Mouse (Mus musculus): ENCODE results near the gene Pnma1. TPM values are rescaled to one million over a fixed set of nuclear protein-coding genes. Genes with fewer than 3 reads are reported as not detected.

Pnma1 gene
- polyA plus RNA-seq, 1 experiment from 2014 or later = 0.71 TPM

DNA sequence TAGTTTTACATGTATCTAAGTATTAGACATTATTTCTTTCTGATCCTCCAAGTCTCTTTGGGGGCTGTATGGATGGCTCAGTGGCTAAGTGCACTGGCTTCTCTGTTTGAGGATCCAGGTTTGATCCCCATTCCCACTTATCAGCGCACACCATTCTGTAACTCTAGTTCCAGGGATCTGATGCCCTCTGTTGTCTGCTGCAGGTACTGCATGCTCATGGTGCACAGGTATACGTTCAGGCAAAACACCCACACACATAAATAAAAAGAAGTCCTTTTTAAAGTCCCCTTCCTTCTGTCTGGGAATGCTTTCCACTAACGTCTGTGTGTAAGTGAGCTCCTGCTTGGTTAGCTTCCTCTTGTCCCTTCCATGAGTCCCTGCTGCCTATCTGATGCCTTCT lies 16.0 kb downstream of the Pnma1 start:
- no peak for ATAC-seq (ENCODE audit: insufficient read depth, low FRiP score)
- Histone ChIP-seq H3K27ac (ENCODE audit: low read length) (no peak overlapping the region), H3K4me3 (replicated peaks; ENCODE audit: low read length) (no peak overlapping the region), H3K36me3 (ENCODE audit: control insufficient read depth, insufficient read depth, low read length) (no peaks in the 10 kb centered on the region), H3K4me2 (ENCODE audit: low read depth, low read length) (no peak overlapping the region), H3K4me1 (ENCODE audit: control insufficient read depth, insufficient read depth, low read length) (no peaks in the 10 kb centered on the region), H3K9me3 (replicated peaks; ENCODE audit: control insufficient read depth, low read length) (no peaks in the 10 kb centered on the region), H3K27me3 (ENCODE audit: control insufficient read depth, insufficient read depth, low read length) (no peaks in the 10 kb centered on the region), H3K9ac (ENCODE audit: low read length) (no peak overlapping the region)
- 55% methylated on average over 3 of the region's 3 CpGs for WGBS

DNA sequence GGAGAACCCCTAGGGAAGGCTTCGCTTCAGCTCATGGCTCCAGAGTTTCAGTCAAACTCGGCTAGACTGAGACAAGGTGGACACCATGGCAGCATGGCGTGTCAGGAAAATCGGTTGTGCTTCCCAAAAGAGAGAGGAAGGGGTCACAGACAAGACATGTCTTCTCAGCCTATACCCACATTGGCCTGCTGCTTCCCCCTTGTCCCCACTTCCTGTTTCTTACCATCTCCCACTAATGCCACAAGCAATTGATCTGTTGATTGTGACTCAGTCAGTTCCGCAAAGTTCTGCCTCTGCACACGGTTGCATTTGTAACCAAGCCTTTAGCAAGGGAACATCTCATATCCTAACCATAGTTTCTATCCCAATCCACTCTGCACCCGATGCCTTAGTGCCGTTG lies 18.4 kb downstream of the Pnma1 start:
- WGBS = 87% methylated on average over 8 of the region's 8 CpGs
- Histone ChIP-seq H3K27ac (ENCODE audit: low read length) (no peak overlapping the region), H3K4me1 (ENCODE audit: control insufficient read depth, insufficient read depth, low read length) (no peaks in the 10 kb centered on the region), H3K4me3 (replicated peaks; ENCODE audit: low read length) (no peak overlapping the region), H3K9ac (ENCODE audit: low read length) (no peak overlapping the region), H3K9me3 (replicated peaks; ENCODE audit: control insufficient read depth, low read length) (no peaks in the 10 kb centered on the region), H3K27me3 (ENCODE audit: control insufficient read depth, insufficient read depth, low read length) (no peaks in the 10 kb centered on the region), H3K4me2 (ENCODE audit: low read depth, low read length) (no peak overlapping the region), H3K36me3 (ENCODE audit: control insufficient read depth, insufficient read depth, low read length) (no peaks in the 10 kb centered on the region)
- ATAC-seq (ENCODE audit: insufficient read depth, low FRiP score) = no peak

DNA sequence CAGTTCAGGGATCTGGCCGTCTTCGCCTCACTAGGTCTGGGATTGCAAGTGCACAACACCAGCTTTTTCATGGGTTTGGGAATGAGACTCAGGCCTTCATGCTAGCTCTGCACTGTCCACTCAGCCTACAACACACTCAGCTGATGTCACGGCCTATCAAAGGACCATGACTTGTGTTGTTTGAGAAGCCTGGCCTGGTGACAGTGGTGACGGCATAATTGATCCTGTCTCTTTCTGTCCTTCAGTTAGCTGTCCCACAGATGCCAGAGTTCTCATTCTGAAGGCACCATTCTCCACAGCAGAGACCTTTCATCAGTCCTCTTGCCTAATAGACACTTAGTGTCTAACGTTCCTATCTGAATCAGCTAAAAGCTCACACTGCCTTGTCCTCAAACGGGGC lies 19.7 kb downstream of the Pnma1 start:
- ATAC-seq (ENCODE audit: insufficient read depth, low FRiP score) = no peak
- Histone ChIP-seq H3K27me3 (ENCODE audit: control insufficient read depth, insufficient read depth, low read length) (no peaks in the 10 kb centered on the region), H3K9me3 (replicated peaks; ENCODE audit: control insufficient read depth, low read length) (no peaks in the 10 kb centered on the region), H3K9ac (ENCODE audit: low read length) (no peak overlapping the region), H3K4me2 (ENCODE audit: low read depth, low read length) (no peak overlapping the region), H3K4me3 (replicated peaks; ENCODE audit: low read length) (no peak overlapping the region), H3K4me1 (ENCODE audit: control insufficient read depth, insufficient read depth, low read length) (no peaks in the 10 kb centered on the region), H3K27ac (ENCODE audit: low read length) (no peak overlapping the region), H3K36me3 (ENCODE audit: control insufficient read depth, insufficient read depth, low read length) (no peaks in the 10 kb centered on the region)
- WGBS = 89% methylated on average over 6 of the region's 6 CpGs

DNA sequence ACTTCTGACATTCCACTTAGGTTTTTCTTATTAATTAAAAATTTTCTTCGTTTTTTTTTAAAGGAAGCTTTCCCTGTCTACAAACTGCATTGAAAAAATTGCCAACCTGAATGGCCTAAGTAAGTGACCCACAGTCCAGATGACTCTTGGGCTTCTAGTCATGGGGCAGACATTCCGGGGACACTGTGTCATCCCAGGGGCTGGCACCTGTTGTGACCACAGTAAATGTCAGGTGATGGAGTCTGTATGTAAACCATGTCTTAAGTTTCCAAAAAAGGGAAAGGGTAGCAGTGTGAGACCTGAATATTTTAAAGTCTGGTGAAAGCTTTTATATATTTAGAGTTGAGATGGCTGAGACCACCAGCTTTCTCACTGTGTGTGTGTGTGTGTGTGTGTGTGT lies 21.4 kb downstream of the Pnma1 start:
- H3K9me3 ChIP-seq (replicated peaks; ENCODE audit: control insufficient read depth, low read length) = no peaks in the 10 kb centered on the region
- H3K9ac ChIP-seq (ENCODE audit: low read length) = no peak overlapping the region
- ATAC-seq (ENCODE audit: insufficient read depth, low FRiP score) = no peak
- 80% methylated on average over 2 of the region's 2 CpGs for WGBS
- H3K4me2 ChIP-seq (ENCODE audit: low read depth, low read length) = no peak overlapping the region
- H3K4me1 ChIP-seq (ENCODE audit: control insufficient read depth, insufficient read depth, low read length) = no peaks in the 10 kb centered on the region
- no peaks in the 10 kb centered on the region for H3K36me3 ChIP-seq (ENCODE audit: control insufficient read depth, insufficient read depth, low read length)
- H3K4me3 ChIP-seq (replicated peaks; ENCODE audit: low read length) = no peak overlapping the region
- H3K27ac ChIP-seq (ENCODE audit: low read length) = no peak overlapping the region
- H3K27me3 ChIP-seq (ENCODE audit: control insufficient read depth, insufficient read depth, low read length) = no peaks in the 10 kb centered on the region

DNA sequence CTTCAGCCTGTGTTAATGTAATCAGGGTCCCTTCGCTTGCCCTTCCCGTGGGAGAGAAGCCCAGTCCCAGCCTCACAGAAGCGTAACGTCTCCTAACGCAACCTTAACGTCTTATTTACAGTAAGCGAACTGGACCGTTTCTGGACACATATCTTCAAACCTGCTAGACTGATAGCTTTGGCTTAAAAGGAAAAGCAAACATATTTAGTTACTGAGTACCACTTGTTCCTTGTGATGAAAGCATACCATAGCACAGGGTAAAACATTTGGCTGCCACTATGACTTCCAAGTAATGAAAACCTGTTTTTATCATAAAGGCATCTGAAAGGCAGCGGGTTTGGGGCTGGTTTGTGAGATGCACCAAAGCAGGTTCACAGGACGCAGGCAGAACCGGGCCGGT lies 22.4 kb downstream of the Pnma1 start:
- Histone ChIP-seq H3K4me3 (replicated peaks; ENCODE audit: low read length) (no peak overlapping the region), H3K4me1 (ENCODE audit: control insufficient read depth, insufficient read depth, low read length) (no peaks in the 10 kb centered on the region), H3K9ac (ENCODE audit: low read length) (no peak overlapping the region), H3K9me3 (replicated peaks; ENCODE audit: control insufficient read depth, low read length) (no peaks in the 10 kb centered on the region), H3K27me3 (ENCODE audit: control insufficient read depth, insufficient read depth, low read length) (no peaks in the 10 kb centered on the region), H3K4me2 (ENCODE audit: low read depth, low read length) (no peak overlapping the region), H3K36me3 (ENCODE audit: control insufficient read depth, insufficient read depth, low read length) (no peaks in the 10 kb centered on the region), H3K27ac (ENCODE audit: low read length) (no peak overlapping the region)
- no peak for ATAC-seq (ENCODE audit: insufficient read depth, low FRiP score)
- 62% methylated on average over 12 of the region's 12 CpGs for WGBS

DNA sequence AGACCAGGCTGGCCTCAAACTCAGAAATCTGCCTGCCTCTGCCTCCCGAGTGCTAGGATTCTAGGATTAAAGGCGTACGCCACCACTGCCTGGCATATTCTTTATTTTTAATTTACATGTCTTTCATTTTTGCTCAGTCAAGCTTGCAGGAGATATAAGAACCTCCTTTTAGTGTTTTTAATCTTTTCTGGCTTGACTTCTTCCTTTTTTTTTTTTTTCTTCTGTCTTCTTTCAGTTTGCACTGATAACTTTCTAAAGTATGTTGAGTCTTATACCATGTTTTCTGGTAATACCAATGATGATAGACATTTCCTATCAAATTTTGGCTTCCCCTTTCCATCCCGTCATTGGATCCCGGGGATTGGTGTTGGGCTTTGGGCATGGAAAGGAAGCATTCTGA lies 28.7 kb downstream of the Pnma1 start:
- Histone ChIP-seq H3K27me3 (ENCODE audit: control insufficient read depth, insufficient read depth, low read length) (no peaks in the 10 kb centered on the region), H3K4me1 (ENCODE audit: control insufficient read depth, insufficient read depth, low read length) (peaks cover 5% of the 10 kb centered on the region; the same call in 1 of the 2 replicates), H3K36me3 (ENCODE audit: control insufficient read depth, insufficient read depth, low read length) (no peaks in the 10 kb centered on the region), H3K27ac (ENCODE audit: low read length) (no peak overlapping the region), H3K4me2 (ENCODE audit: low read depth, low read length) (no peak overlapping the region), H3K4me3 (replicated peaks; ENCODE audit: low read length) (no peak overlapping the region), H3K9me3 (replicated peaks; ENCODE audit: control insufficient read depth, low read length) (no peaks in the 10 kb centered on the region), H3K9ac (ENCODE audit: low read length) (no peak overlapping the region)
- ATAC-seq (ENCODE audit: insufficient read depth, low FRiP score) = no peak
- 97% methylated on average over 5 of the region's 5 CpGs for WGBS

DNA sequence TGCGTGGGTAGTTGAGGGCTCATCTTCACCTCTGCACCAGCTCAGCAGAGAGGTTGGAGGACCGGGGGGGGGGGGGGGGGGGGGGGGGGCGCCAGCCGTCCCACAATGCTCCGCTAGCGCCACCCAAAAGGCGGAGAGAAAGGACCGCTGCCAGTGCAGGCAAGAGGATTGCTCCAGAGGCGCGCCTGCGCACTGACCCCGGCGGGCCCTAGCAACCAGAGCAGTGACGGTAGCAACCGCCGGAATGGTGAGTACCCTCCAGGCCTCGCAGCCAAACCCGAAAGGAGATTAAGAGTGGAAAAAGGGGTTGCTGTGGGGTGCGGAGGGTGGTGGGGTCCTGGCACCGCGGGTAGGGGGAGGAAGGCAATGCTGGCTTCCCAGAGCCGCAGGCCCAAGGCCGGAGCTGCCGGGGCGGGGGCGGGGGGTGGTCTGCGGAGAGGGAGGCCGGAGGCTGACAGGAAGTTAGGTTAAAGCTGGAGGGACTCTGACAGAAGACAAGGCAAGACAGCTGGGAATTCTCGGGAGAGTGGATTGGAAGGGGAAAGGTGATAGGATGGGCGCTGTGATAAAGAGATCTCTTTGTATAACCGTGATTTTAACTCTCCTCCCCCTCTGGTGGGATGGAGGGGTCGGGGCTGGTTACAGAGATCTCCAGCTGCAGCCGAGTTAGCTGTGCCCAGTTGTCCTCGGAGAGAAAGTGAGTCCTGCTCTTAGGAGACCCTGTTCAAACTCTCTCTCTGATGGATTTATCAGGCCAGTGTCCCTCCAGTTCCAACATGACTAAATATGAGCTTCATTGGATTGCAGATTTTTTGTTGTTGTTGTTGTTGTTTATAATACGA lies 33.9 kb downstream of the Pnma1 start, which contains the start of gene Dnal1:
Gene Dnal1, plus strand, starts transcription at position 214 of the 842 bp plus-strand sequence.
- peak; percentile 97 for ATAC-seq (ENCODE audit: insufficient read depth, low FRiP score)
- WGBS = 2% methylated on average over 34 of the region's 35 CpGs

DNA sequence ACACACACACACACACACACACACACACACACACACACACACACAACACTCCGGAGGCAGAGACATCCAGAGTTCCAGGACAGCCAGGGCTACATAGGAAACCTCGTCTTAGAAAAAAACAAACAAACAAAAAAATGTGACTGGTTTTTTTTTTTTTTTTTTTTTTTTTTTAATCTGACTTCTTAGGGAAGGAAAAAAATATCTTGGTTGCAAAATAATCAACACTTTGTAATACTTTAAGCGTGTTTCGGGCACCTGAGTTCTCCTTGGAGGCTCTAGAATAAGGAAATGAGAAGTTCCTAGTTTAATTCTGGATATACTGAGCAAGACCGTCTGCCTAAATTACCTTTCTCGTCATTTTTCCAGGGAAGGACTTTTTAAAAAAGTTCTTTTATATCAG lies 34.6 kb downstream of the Pnma1 start:
- peaks cover 5% of the 10 kb centered on the region; the same call in 1 of the 2 replicates for H3K4me1 ChIP-seq (ENCODE audit: control insufficient read depth, insufficient read depth, low read length)
- H3K4me2 ChIP-seq (ENCODE audit: low read depth, low read length) = peak overlapping the region; percentile 69
- peak overlapping the region; percentile 82 for H3K4me3 ChIP-seq (replicated peaks; ENCODE audit: low read length)
- no peaks in the 10 kb centered on the region for H3K9me3 ChIP-seq (replicated peaks; ENCODE audit: control insufficient read depth, low read length)
- 35% methylated on average over 6 of the region's 6 CpGs for WGBS
- no peak for ATAC-seq (ENCODE audit: insufficient read depth, low FRiP score)
- H3K9ac ChIP-seq (ENCODE audit: low read length) = peak overlapping the region; percentile 55; the same call in 1 of the 2 replicates
- no peak overlapping the region for H3K27ac ChIP-seq (ENCODE audit: low read length)
- no peaks in the 10 kb centered on the region for H3K27me3 ChIP-seq (ENCODE audit: control insufficient read depth, insufficient read depth, low read length)
- no peaks in the 10 kb centered on the region for H3K36me3 ChIP-seq (ENCODE audit: control insufficient read depth, insufficient read depth, low read length)

More for the DNA sequence above, 33.9 kb downstream of the Pnma1 start, which contains the start of gene Dnal1:
- peak within 1 kb of the TSS; percentile 69 for H3K4me2 ChIP-seq (ENCODE audit: low read depth, low read length)
- H3K9ac ChIP-seq (ENCODE audit: low read length) = peak within 1 kb of the TSS; percentile 79
- H3K27me3 ChIP-seq (ENCODE audit: control insufficient read depth, insufficient read depth, low read length) = no peaks in the 10 kb centered on the region
- no peaks in the 10 kb centered on the region for H3K36me3 ChIP-seq (ENCODE audit: control insufficient read depth, insufficient read depth, low read length)
- peaks cover 5% of the 10 kb centered on the region; the same call in 1 of the 2 replicates for H3K4me1 ChIP-seq (ENCODE audit: control insufficient read depth, insufficient read depth, low read length)
- peak within 1 kb of the TSS; percentile 49 for H3K27ac ChIP-seq (ENCODE audit: low read length)
- peak within 1 kb of the TSS; percentile 82 for H3K4me3 ChIP-seq (replicated peaks; ENCODE audit: low read length)
- H3K9me3 ChIP-seq (replicated peaks; ENCODE audit: control insufficient read depth, low read length) = no peaks in the 10 kb centered on the region

DNA sequence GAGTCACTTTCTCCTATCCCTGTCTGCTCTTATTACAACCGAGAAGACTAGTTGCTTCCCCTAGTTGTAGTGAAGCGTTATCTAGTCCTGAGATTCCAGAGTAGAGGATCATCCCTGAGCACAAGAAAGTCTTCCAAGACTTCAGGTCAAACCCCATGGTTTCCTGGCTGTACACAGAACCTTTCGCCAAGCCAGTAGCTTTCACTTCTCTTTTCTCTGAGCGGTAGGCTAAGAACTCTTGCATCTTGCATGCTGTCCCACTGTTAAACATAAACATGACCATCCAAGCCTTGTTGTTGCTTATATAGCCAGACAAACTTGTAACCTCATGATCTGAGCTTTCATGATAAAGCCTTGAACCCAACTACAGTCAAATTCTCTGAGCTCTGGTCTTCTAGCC lies 37.5 kb downstream of the Pnma1 start:
- Histone ChIP-seq H3K9ac (ENCODE audit: low read length) (no peak overlapping the region), H3K36me3 (ENCODE audit: control insufficient read depth, insufficient read depth, low read length) (no peaks in the 10 kb centered on the region), H3K27me3 (ENCODE audit: control insufficient read depth, insufficient read depth, low read length) (no peaks in the 10 kb centered on the region), H3K4me1 (ENCODE audit: control insufficient read depth, insufficient read depth, low read length) (peaks cover 5% of the 10 kb centered on the region; the same call in 1 of the 2 replicates), H3K9me3 (replicated peaks; ENCODE audit: control insufficient read depth, low read length) (no peaks in the 10 kb centered on the region), H3K4me2 (ENCODE audit: low read depth, low read length) (no peak overlapping the region), H3K4me3 (replicated peaks; ENCODE audit: low read length) (no peak overlapping the region), H3K27ac (ENCODE audit: low read length) (no peak overlapping the region)
- ATAC-seq (ENCODE audit: insufficient read depth, low FRiP score) = no peak
- WGBS = 87% methylated on average over 4 of the region's 4 CpGs

Measured in stomach, embryonic 16.5 days (tissue).